Mouse (Mus musculus): ENCODE measurements at regions not wholly inside any gene's neighbourhood (a gene's known extent, or its start where the extent isn't known, plus 50 kb on each side); places are given as distances from the start of the nearest gene placed in this dataset.

GRCm38 (mm10) chr3:41962923-41963322 is 220.5 kb downstream of the D3Ertd751e start:
- 84% methylated on average over 7 of the region's 7 CpGs for WGBS
- no peaks in the 10 kb centered on the region for H3K4me1 ChIP-seq (replicated peaks; ENCODE audit: control insufficient read depth, insufficient read depth, low read length)
- no peaks in the 10 kb centered on the region for H3K27me3 ChIP-seq (ENCODE audit: control insufficient read depth, insufficient read depth, low read length)
- H3K4me2 ChIP-seq (replicated peaks; ENCODE audit: low read depth, low read length), result no peak overlapping the region
- ATAC-seq (ENCODE audit: low FRiP score), result no peak
- no peak overlapping the region for H3K9ac ChIP-seq (ENCODE audit: low read depth, low read length)
- H3K4me3 ChIP-seq (ENCODE audit: low read depth, low read length), result no peak overlapping the region
- no peak for DNase-seq (ENCODE audit: low spot score)
- H3K9me3 ChIP-seq (ENCODE audit: control insufficient read depth, low read length), result no peaks in the 10 kb centered on the region
- no peaks in the 10 kb centered on the region for H3K36me3 ChIP-seq (ENCODE audit: control insufficient read depth, insufficient read depth, low read length)
- no peak overlapping the region for H3K27ac ChIP-seq (ENCODE audit: low read depth, low read length)

GRCm38 (mm10) chr3:42006672-42007265 is 264.4 kb downstream of the D3Ertd751e start:
- Histone ChIP-seq H3K4me1 (replicated peaks; ENCODE audit: control insufficient read depth, insufficient read depth, low read length) (no peaks in the 10 kb centered on the region), H3K4me3 (ENCODE audit: low read depth, low read length) (no peak overlapping the region), H3K36me3 (ENCODE audit: control insufficient read depth, insufficient read depth, low read length) (no peaks in the 10 kb centered on the region), H3K27ac (ENCODE audit: low read depth, low read length) (no peak overlapping the region), H3K4me2 (replicated peaks; ENCODE audit: low read depth, low read length) (no peak overlapping the region), H3K9me3 (ENCODE audit: control insufficient read depth, low read length) (no peaks in the 10 kb centered on the region), H3K9ac (ENCODE audit: low read depth, low read length) (no peak overlapping the region), H3K27me3 (ENCODE audit: control insufficient read depth, insufficient read depth, low read length) (no peaks in the 10 kb centered on the region)
- ATAC-seq (ENCODE audit: low FRiP score), result no peak
- no peak for DNase-seq (ENCODE audit: low spot score)
- WGBS, result 80% methylated on average over 5 of the region's 5 CpGs

GRCm38 (mm10) chr3:42023187-42023586 is 280.8 kb downstream of the D3Ertd751e start:
- Histone ChIP-seq H3K27me3 (ENCODE audit: control insufficient read depth, insufficient read depth, low read length) (no peaks in the 10 kb centered on the region), H3K4me1 (replicated peaks; ENCODE audit: control insufficient read depth, insufficient read depth, low read length) (no peaks in the 10 kb centered on the region), H3K4me3 (ENCODE audit: low read depth, low read length) (no peak overlapping the region), H3K27ac (ENCODE audit: low read depth, low read length) (no peak overlapping the region), H3K9ac (ENCODE audit: low read depth, low read length) (no peak overlapping the region), H3K36me3 (ENCODE audit: control insufficient read depth, insufficient read depth, low read length) (no peaks in the 10 kb centered on the region), H3K9me3 (ENCODE audit: control insufficient read depth, low read length) (no peaks in the 10 kb centered on the region), H3K4me2 (replicated peaks; ENCODE audit: low read depth, low read length) (no peak overlapping the region)
- no peak for DNase-seq (ENCODE audit: low spot score)
- WGBS, result 90% methylated on average over 5 of the region's 5 CpGs
- ATAC-seq (ENCODE audit: low FRiP score), result no peak

GRCm38 (mm10) chr3:42039632-42040031 is 297.2 kb downstream of the D3Ertd751e start:
- Histone ChIP-seq H3K9ac (ENCODE audit: low read depth, low read length) (no peak overlapping the region), H3K4me2 (replicated peaks; ENCODE audit: low read depth, low read length) (no peak overlapping the region), H3K27me3 (ENCODE audit: control insufficient read depth, insufficient read depth, low read length) (no peaks in the 10 kb centered on the region), H3K9me3 (ENCODE audit: control insufficient read depth, low read length) (no peaks in the 10 kb centered on the region), H3K36me3 (ENCODE audit: control insufficient read depth, insufficient read depth, low read length) (no peaks in the 10 kb centered on the region), H3K4me1 (replicated peaks; ENCODE audit: control insufficient read depth, insufficient read depth, low read length) (no peaks in the 10 kb centered on the region), H3K4me3 (ENCODE audit: low read depth, low read length) (no peak overlapping the region), H3K27ac (ENCODE audit: low read depth, low read length) (no peak overlapping the region)
- DNase-seq (ENCODE audit: low spot score) (peak; percentile 2), ATAC-seq (ENCODE audit: low FRiP score) (no peak)
- WGBS, result 29% methylated on average over 4 of the region's 4 CpGs

- Histone ChIP-seq H3K4me2 (replicated peaks; ENCODE audit: low read depth, low read length) (no peak overlapping the region), H3K9ac (ENCODE audit: low read depth, low read length) (no peak overlapping the region), H3K4me3 (ENCODE audit: low read depth, low read length) (no peak overlapping the region), H3K36me3 (ENCODE audit: control insufficient read depth, insufficient read depth, low read length) (no peaks in the 10 kb centered on the region), H3K4me1 (replicated peaks; ENCODE audit: control insufficient read depth, insufficient read depth, low read length) (no peaks in the 10 kb centered on the region), H3K9me3 (ENCODE audit: control insufficient read depth, low read length) (no peaks in the 10 kb centered on the region), H3K27me3 (ENCODE audit: control insufficient read depth, insufficient read depth, low read length) (no peaks in the 10 kb centered on the region), H3K27ac (ENCODE audit: low read depth, low read length) (no peak overlapping the region)
- DNase-seq (ENCODE audit: low spot score) (no peak), ATAC-seq (ENCODE audit: low FRiP score) (no peak)
- WGBS, result 86% methylated on average over 2 of the region's 2 CpGs
These were observed 297.9 kb downstream of the D3Ertd751e start for GRCm38 (mm10) chr3:42040270-42040812.

DNA sequence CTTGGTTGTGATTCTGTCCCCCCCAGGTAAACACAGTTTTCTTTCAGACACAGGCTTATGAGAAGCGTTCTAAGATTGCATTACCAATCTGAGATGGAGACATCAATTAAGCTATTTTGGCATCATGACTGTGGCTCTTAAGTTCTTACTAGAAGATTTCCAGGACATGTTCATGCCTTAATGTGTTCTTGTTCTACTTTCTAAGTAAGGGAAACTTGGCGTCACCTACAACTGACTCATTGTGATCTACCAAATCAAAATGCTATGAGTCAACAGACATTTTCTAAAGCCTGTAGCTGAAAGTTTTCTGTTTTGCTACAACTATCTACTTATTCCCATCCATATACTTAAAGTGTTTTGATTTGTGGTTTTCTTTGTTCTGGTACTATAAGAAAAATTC is 298.5 kb downstream of the D3Ertd751e start:
- no peak overlapping the region for H3K4me3 ChIP-seq (ENCODE audit: low read depth, low read length)
- DNase-seq (ENCODE audit: low spot score) (no peak), ATAC-seq (ENCODE audit: low FRiP score) (no peak)
- no peaks in the 10 kb centered on the region for H3K27me3 ChIP-seq (ENCODE audit: control insufficient read depth, insufficient read depth, low read length)
- H3K4me1 ChIP-seq (replicated peaks; ENCODE audit: control insufficient read depth, insufficient read depth, low read length), result no peaks in the 10 kb centered on the region
- no peak overlapping the region for H3K4me2 ChIP-seq (replicated peaks; ENCODE audit: low read depth, low read length)
- WGBS, result 100% methylated on average over 2 of the region's 2 CpGs
- no peaks in the 10 kb centered on the region for H3K36me3 ChIP-seq (ENCODE audit: control insufficient read depth, insufficient read depth, low read length)
- H3K9ac ChIP-seq (ENCODE audit: low read depth, low read length), result no peak overlapping the region
- no peaks in the 10 kb centered on the region for H3K9me3 ChIP-seq (ENCODE audit: control insufficient read depth, low read length)
- H3K27ac ChIP-seq (ENCODE audit: low read depth, low read length), result no peak overlapping the region

DNA sequence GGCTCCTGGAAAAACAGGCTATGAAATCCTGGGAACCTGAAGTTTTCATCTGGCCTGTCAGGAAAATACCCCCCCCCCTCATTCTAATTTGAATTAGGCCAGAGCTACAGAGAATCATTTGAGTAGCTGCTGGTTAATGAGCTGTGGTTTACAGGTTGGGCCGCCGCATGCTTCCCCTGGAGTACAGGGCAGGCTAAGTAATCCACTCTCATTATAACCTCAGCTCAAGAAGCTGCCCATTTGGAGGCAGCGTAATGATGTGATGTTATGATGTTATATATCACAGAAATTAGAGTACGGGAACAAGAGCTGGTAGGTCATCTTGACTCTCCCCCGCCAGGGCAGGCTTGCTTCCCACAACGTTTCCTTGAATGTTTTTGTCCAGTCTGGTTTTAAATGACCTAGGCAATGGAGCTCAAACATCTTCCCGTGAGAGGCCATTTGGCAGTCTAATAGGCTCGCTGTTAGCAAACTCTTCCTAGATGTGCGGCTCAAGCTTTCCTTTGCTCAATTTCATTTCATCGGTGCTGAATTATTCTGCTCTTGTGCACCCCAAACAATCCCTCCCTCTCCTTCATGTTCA is 315.0 kb downstream of the D3Ertd751e start:
- ATAC-seq (ENCODE audit: low FRiP score), result no peak
- no peak overlapping the region for H3K4me2 ChIP-seq (replicated peaks; ENCODE audit: low read depth, low read length)
- H3K9me3 ChIP-seq (ENCODE audit: control insufficient read depth, low read length), result no peaks in the 10 kb centered on the region
- 88% methylated on average over 10 of the region's 10 CpGs for WGBS
- H3K36me3 ChIP-seq (ENCODE audit: control insufficient read depth, insufficient read depth, low read length), result no peaks in the 10 kb centered on the region
- no peak overlapping the region for H3K4me3 ChIP-seq (ENCODE audit: low read depth, low read length)
- no peak for DNase-seq (ENCODE audit: low spot score)
- H3K27ac ChIP-seq (ENCODE audit: low read depth, low read length), result no peak overlapping the region
- no peaks in the 10 kb centered on the region for H3K27me3 ChIP-seq (ENCODE audit: control insufficient read depth, insufficient read depth, low read length)
- no peaks in the 10 kb centered on the region for H3K4me1 ChIP-seq (replicated peaks; ENCODE audit: control insufficient read depth, insufficient read depth, low read length)
- no peak overlapping the region for H3K9ac ChIP-seq (ENCODE audit: low read depth, low read length)

DNA sequence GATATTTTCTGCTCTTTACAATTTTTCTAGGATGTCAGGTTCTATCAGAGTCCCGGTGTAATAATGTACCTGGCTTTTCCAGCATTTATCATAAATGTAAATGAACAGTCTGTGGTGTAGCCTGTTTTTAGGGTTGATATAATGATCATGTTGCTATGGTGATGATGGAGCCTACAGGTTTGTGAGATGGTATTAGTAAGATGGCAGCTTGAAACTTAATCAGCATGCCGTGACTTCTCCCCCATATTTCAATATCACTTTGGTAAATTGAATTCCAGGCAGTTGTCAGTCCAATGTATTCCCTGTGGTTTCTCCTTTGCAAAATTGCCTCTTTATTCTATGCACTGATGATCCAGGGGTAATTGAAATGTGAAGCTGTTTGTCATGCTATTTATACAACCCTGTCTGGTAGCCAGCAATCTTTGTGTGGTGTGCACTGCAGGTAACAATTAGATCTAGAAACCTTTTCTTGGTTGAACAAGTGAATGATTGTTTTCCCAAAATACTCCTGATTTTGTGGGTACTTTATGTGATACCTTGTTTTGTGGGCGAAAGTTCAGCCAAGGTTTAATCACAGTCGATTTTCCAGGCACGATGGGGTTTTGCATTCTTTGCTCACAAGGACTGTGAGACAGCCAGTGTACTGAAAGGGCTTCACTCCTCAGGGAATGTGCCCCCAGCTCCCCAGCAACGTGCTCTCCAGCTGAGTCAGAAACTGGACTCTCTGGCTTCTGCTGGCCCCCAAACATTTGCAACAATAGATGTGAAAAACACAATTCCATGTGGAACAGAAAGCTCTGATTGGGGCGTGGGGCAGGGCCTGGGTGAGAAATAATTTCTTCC is 322.9 kb downstream of the D3Ertd751e start:
- Histone ChIP-seq H3K4me3 (ENCODE audit: low read depth, low read length) (no peak overlapping the region), H3K27ac (ENCODE audit: low read depth, low read length) (no peak overlapping the region)
- 29% methylated on average over 7 of the region's 7 CpGs for WGBS

More for the DNA sequence above, 322.9 kb downstream of the D3Ertd751e start:
- Histone ChIP-seq H3K9ac (ENCODE audit: low read depth, low read length) (no peak overlapping the region), H3K9me3 (ENCODE audit: control insufficient read depth, low read length) (no peaks in the 10 kb centered on the region), H3K4me2 (replicated peaks; ENCODE audit: low read depth, low read length) (no peak overlapping the region), H3K27me3 (ENCODE audit: control insufficient read depth, insufficient read depth, low read length) (no peaks in the 10 kb centered on the region), H3K4me1 (replicated peaks; ENCODE audit: control insufficient read depth, insufficient read depth, low read length) (no peaks in the 10 kb centered on the region), H3K36me3 (ENCODE audit: control insufficient read depth, insufficient read depth, low read length) (no peaks in the 10 kb centered on the region)
- ATAC-seq (ENCODE audit: low FRiP score) (peak; percentile 88), DNase-seq (ENCODE audit: low spot score) (peak; percentile 18)
